Mouse (Mus musculus): Measurements from ENCODE around the gene Smug1.

Gene Smug1

GRCm38 (mm10) chr15:103167042-103167615, at the start of gene Smug1:
Gene Smug1, minus strand, starts transcription at chr15:103167092.
- no peak for DNase-seq (ENCODE audit: low read depth, low spot score)

GRCm38 (mm10) chr15:103216052-103216451, 49.2 kb upstream of the Smug1 start:
- DNase-seq (ENCODE audit: low read depth, low spot score) = no peak

- peak; percentile 96 for DNase-seq (ENCODE audit: low read depth, low spot score)
Observed at GRCm38 (mm10) chr15:103214971-103215907, 48.3 kb upstream of the Smug1 start.

GRCm38 (mm10) chr15:103214149-103214548, 47.3 kb upstream of the Smug1 start:
- no peak for DNase-seq (ENCODE audit: low read depth, low spot score)

- no peak for DNase-seq (ENCODE audit: low read depth, low spot score)
Observed at GRCm38 (mm10) chr15:103205156-103205555, 38.3 kb upstream of the Smug1 start.

- DNase-seq (ENCODE audit: low read depth, low spot score) = no peak
Observed at GRCm38 (mm10) chr15:103202088-103202793, 35.3 kb upstream of the Smug1 start.

- DNase-seq (ENCODE audit: low read depth, low spot score) = no peak
Observed at GRCm38 (mm10) chr15:103197785-103198184, 30.9 kb upstream of the Smug1 start.

GRCm38 (mm10) chr15:103196835-103197234, 29.9 kb upstream of the Smug1 start:
- DNase-seq (ENCODE audit: low read depth, low spot score) = no peak

- DNase-seq (ENCODE audit: low read depth, low spot score) = no peak
Observed at GRCm38 (mm10) chr15:103193606-103194005, 26.7 kb upstream of the Smug1 start.

- peak; percentile 43 for DNase-seq (ENCODE audit: low read depth, low spot score)
Observed at GRCm38 (mm10) chr15:103190531-103191462, 23.9 kb upstream of the Smug1 start.

- no peak for DNase-seq (ENCODE audit: low read depth, low spot score)
Observed at GRCm38 (mm10) chr15:103190083-103190482, 23.2 kb upstream of the Smug1 start.

GRCm38 (mm10) chr15:103187803-103188202, 20.9 kb upstream of the Smug1 start:
- DNase-seq (ENCODE audit: low read depth, low spot score) = no peak

- peak; percentile 62 for DNase-seq (ENCODE audit: low read depth, low spot score)
Observed at GRCm38 (mm10) chr15:103185462-103186198, 18.7 kb upstream of the Smug1 start.

GRCm38 (mm10) chr15:103183651-103184610, 17.0 kb upstream of the Smug1 start:
- peak; percentile 74 for DNase-seq (ENCODE audit: low read depth, low spot score)

- DNase-seq (ENCODE audit: low read depth, low spot score) = peak; percentile 91
Observed at GRCm38 (mm10) chr15:103183135-103183534, 16.2 kb upstream of the Smug1 start.

GRCm38 (mm10) chr15:103182166-103182790, 15.4 kb upstream of the Smug1 start:
- peak; percentile 91 for DNase-seq (ENCODE audit: low read depth, low spot score)

- DNase-seq (ENCODE audit: low read depth, low spot score) = peak; percentile 85
Observed at GRCm38 (mm10) chr15:103180406-103180805, 13.5 kb upstream of the Smug1 start.

GRCm38 (mm10) chr15:103178767-103179166, 11.9 kb upstream of the Smug1 start:
- no peak for DNase-seq (ENCODE audit: low read depth, low spot score)

- peak; percentile 54 for DNase-seq (ENCODE audit: low read depth, low spot score)
Observed at GRCm38 (mm10) chr15:103178137-103178536, 11.2 kb upstream of the Smug1 start.
